Comparison of ENCODE assay signal across 27 mouse cellular contexts in the genomic region with DNA sequence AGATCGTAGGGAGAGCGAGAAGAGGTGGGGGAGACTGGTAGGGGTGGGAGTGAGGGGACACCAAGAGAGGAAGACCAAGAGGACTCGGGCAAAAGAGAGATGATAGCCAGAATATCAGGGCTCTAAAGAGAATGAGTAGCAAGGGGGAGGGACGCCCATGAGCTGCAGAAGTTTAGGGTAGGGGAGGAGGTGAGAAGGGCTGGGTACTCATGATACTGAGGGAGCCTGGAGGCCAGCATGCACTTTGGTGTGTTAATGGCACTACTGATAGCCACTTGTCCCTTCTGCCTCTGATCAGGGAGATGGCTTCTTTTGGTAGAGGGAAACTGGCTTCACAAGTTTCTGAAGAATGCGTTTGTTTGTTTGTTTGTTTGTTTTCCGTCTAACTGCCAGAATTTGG. TPM values are rescaled to one million over a fixed set of nuclear protein-coding genes. Genes with fewer than 3 reads are reported as not detected.
DNase-seq lines count a peak whose midpoint lies in the region; ATAC-seq and TF ChIP-seq lines count a peak whose summit lies in the region.
"Had no signal": no experiment of that assay in that cellular context is flagged by ENCODE, and none has a peak within 500 bp of the region (broad histone marks: within the 10 kb centered on the region; RNA-seq: fewer than 3 reads in every experiment).

No protein-coding gene starts in this region.

- H3K9me3 ChIP-seq in liver, postnatal 0 days (ENCODE audit: low read length) = no peaks in the 10 kb centered on the region
- no peaks in the 10 kb centered on the region for H3K9me3 ChIP-seq in liver, embryonic 12.5 days (replicated peaks)
- H3K9me3 ChIP-seq in liver, embryonic 15.5 days (replicated peaks) = no peaks in the 10 kb centered on the region
- H3K9me3 ChIP-seq: embryonic facial prominence, embryonic 10.5 days; embryonic facial prominence, embryonic 13.5 days; heart, embryonic 10.5 days; hindbrain, embryonic 15.5 days had no signal

- no peak overlapping the region for H3K4me3 ChIP-seq in liver, postnatal 0 days (ENCODE audit: low read depth, low read length)
- H3K4me3 ChIP-seq in liver, embryonic 12.5 days = no peak overlapping the region
- H3K4me3 ChIP-seq in liver, embryonic 15.5 days (replicated peaks) = no peak overlapping the region
- H3K4me3 ChIP-seq: embryonic facial prominence, embryonic 10.5 days; embryonic facial prominence, embryonic 13.5 days; gastrocnemius, adult 2 months; heart, adult 2 months; heart, embryonic 10.5 days; hindbrain, embryonic 12.5 days; hindbrain, embryonic 15.5 days had no signal

- TF ChIP-seq CTCF in liver, postnatal 0 days (IDR thresholded peaks at IDR 0.05; ENCODE audit: low read depth) = no peak

- no peaks in the 10 kb centered on the region for H3K36me3 ChIP-seq in liver, postnatal 0 days (replicated peaks; ENCODE audit: insufficient read depth, low read length)
- H3K36me3 ChIP-seq in liver, embryonic 12.5 days = no peaks in the 10 kb centered on the region
- no peaks in the 10 kb centered on the region for H3K36me3 ChIP-seq in liver, embryonic 15.5 days (replicated peaks)
- H3K36me3 ChIP-seq: embryonic facial prominence, embryonic 10.5 days; embryonic facial prominence, embryonic 13.5 days; G1E; heart, embryonic 10.5 days; hindbrain, embryonic 12.5 days; hindbrain, embryonic 15.5 days had no signal

- H3K4me1 ChIP-seq in liver, postnatal 0 days (ENCODE audit: insufficient read depth) = peaks cover 6% of the 10 kb centered on the region
- H3K4me1 ChIP-seq in liver, embryonic 12.5 days = peaks cover 20% of the 10 kb centered on the region
- H3K4me1 ChIP-seq in liver, embryonic 15.5 days (replicated peaks) = peaks cover 22% of the 10 kb centered on the region
- H3K4me1 ChIP-seq: embryonic facial prominence, embryonic 10.5 days; embryonic facial prominence, embryonic 13.5 days; heart, embryonic 10.5 days; hindbrain, embryonic 12.5 days; hindbrain, embryonic 15.5 days had no signal

- TF ChIP-seq EP300 in liver, postnatal 0 days (IDR thresholded peaks at IDR 0.05; ENCODE audit: low read depth) = no peak

- no peak overlapping the region for H3K9ac ChIP-seq in liver, postnatal 0 days (replicated peaks)
- peak overlapping the region; percentile 46 for H3K9ac ChIP-seq in liver, embryonic 12.5 days
- H3K9ac ChIP-seq in liver, embryonic 15.5 days = no peak overlapping the region
- H3K9ac ChIP-seq: embryonic facial prominence, embryonic 13.5 days; forebrain, postnatal 0 days; hindbrain, embryonic 12.5 days; hindbrain, embryonic 15.5 days had no signal

- no peak overlapping the region for H3K27ac ChIP-seq in liver, postnatal 0 days (ENCODE audit: low read depth)
- peak overlapping the region; percentile 66 for H3K27ac ChIP-seq in liver, embryonic 12.5 days
- H3K27ac ChIP-seq in liver, embryonic 15.5 days (replicated peaks) = peak overlapping the region; percentile 55; the same call in 1 of the 2 replicates
- H3K27ac ChIP-seq: embryonic facial prominence, embryonic 10.5 days; embryonic facial prominence, embryonic 13.5 days; gastrocnemius, adult 2 months; heart, adult 2 months; heart, embryonic 10.5 days; hindbrain, embryonic 12.5 days; hindbrain, embryonic 15.5 days had no signal

- H3K4me2 ChIP-seq in liver, postnatal 0 days (ENCODE audit: low read depth, low read length) = no peak overlapping the region
- peak overlapping the region; percentile 40 for H3K4me2 ChIP-seq in liver, embryonic 12.5 days
- peak overlapping the region; percentile 25 for H3K4me2 ChIP-seq in liver, embryonic 15.5 days
- H3K4me2 ChIP-seq: embryonic facial prominence, embryonic 13.5 days; hindbrain, embryonic 12.5 days; hindbrain, embryonic 15.5 days had no signal

- DNase-seq in liver = peak; percentile 53
- DNase-seq in liver, postnatal 0 days = no peak
- no peak for DNase-seq in ovary, adult 18-20 months (ENCODE audit: low spot score)
- DNase-seq in layer of hippocampus, adult 18-20 months (ENCODE audit: low spot score in 2 of 2) = no peak
- DNase-seq: adrenal gland, adult 2 months; adrenal gland, postnatal 14 days; B cell, adult 2 months; cerebellum, adult 11 months; cerebellum, adult 2 months; cerebellum, adult 9-11 months; cerebellum, postnatal 25 days; forebrain, postnatal 0 days; gastrocnemius, adult 2 months; gastrocnemius, postnatal 14 days; heart, adult 2 months had no signal

- 78% methylated on average over 6 of the region's 6 CpGs for WGBS in liver, postnatal 0 days (ENCODE audit: insufficient replicate concordance)
- WGBS in liver, embryonic 12.5 days (ENCODE audit: insufficient replicate concordance) = 59% methylated on average over 6 of the region's 6 CpGs
- WGBS in liver, embryonic 15.5 days (ENCODE audit: insufficient replicate concordance) = 60% methylated on average over 6 of the region's 6 CpGs

- no peaks in the 10 kb centered on the region for H3K27me3 ChIP-seq in liver, postnatal 0 days (ENCODE audit: insufficient read depth, low read length)
- H3K27me3 ChIP-seq in liver, embryonic 12.5 days (replicated peaks) = no peaks in the 10 kb centered on the region
- H3K27me3 ChIP-seq in liver, embryonic 15.5 days = 0 out of 2 replicates have a peak, but pooled peaks cover 5% of the 10 kb centered on the region
- H3K27me3 ChIP-seq: CH12.LX; embryonic facial prominence, embryonic 13.5 days; hindbrain, embryonic 12.5 days; hindbrain, embryonic 15.5 days; Patski had no signal

- no peak for ATAC-seq in liver, postnatal 0 days
- peak; percentile 88 for ATAC-seq in liver, embryonic 12.5 days
- peak; percentile 81 for ATAC-seq in liver, embryonic 15.5 days (ENCODE audit: insufficient read depth)
- no peak for ATAC-seq in granulocyte monocyte progenitor cell, adult 5-6 weeks (replicated peaks; ENCODE audit: poor library complexity, severe bottlenecking)
- ATAC-seq: forebrain, embryonic 14.5 days; forebrain, postnatal 0 days; Patski had no signal

RNA-seq across cellular contexts. Expression of gene Agpat4, which starts 13.8 kb away (rescaled TPM):
- polyA plus RNA-seq in liver, postnatal 0 days (2015; fragmentation: Nextera tagmentation; extraction: Ambion mirVana) = 9.3 and 10.2 TPM in 2 replicates
- 31.6 and 35.2 TPM in 2 replicates for polyA plus RNA-seq in liver, embryonic 12.5 days (2016; fragmentation: Nextera tagmentation; extraction: Ambion mirVana)
- 25.7 and 25.8 TPM in 2 replicates for polyA plus RNA-seq in liver, embryonic 15.5 days (2015; fragmentation: Nextera tagmentation; extraction: Ambion mirVana)
- total RNA-seq in granulocyte monocyte progenitor cell, adult 5-6 weeks (2014; fragmentation: Nextera tagmentation) = 1.5 and 4.9 TPM in 2 replicates
- 0.46 and 1.0 TPM in 2 replicates for total RNA-seq in granulocyte monocyte progenitor cell, adult 5-6 weeks (2017)
- 10 to 100 TPM; 71.2 to 74.9 TPM for total RNA-seq in layer of hippocampus, adult 18-20 months (2021)

Comparison
In these comparisons a context has a peak if more than half of its experiments do, and no peak if none do; other contexts are left out.
1. ATAC-seq: peak in liver, embryonic 12.5 days (single experiment) and liver, embryonic 15.5 days (single experiment); none in liver, postnatal 0 days (single experiment) and granulocyte monocyte progenitor cell, adult 5-6 weeks (single experiment).